Mouse (Mus musculus): ENCODE results near the gene Tgfb2.

- TF ChIP-seq CTCF (IDR thresholded peaks at IDR 0.05; ENCODE audit: borderline replicate concordance, extremely low read depth, insufficient read depth, insufficient read length): no peak
- no peak for TF ChIP-seq POLR2A (IDR thresholded peaks at IDR 0.05; ENCODE audit: borderline replicate concordance, extremely low read depth, insufficient read depth, insufficient read length, poor library complexity, severe bottlenecking)
These were observed 23.0 kb upstream of the Tgfb2 start for GRCm38 (mm10) chr1:186728778-186729177.
